Mouse (Mus musculus): ENCODE measurements around the gene Tmem210.

The Tmem210 gene

GRCm38 (mm10) chr2:25297093-25297492 is 9.1 kb downstream of the Tmem210 start:
- DNase-seq = peak; percentile 67

GRCm38 (mm10) chr2:25298046-25298445 is 10.1 kb downstream of the Tmem210 start:
- peak; percentile 80 for DNase-seq

- no peak for DNase-seq
Observed at GRCm38 (mm10) chr2:25303452-25303851, 15.5 kb downstream of the Tmem210 start.

- DNase-seq = peak; percentile 89
Observed at GRCm38 (mm10) chr2:25303931-25304656, 16.1 kb downstream of the Tmem210 start.

GRCm38 (mm10) chr2:25304657-25305541 is 17.0 kb downstream of the Tmem210 start:
- DNase-seq = peak; percentile 56

- no peak for DNase-seq
Observed at GRCm38 (mm10) chr2:25305587-25306359, 17.8 kb downstream of the Tmem210 start.

- peak; percentile 59 for DNase-seq
Observed at GRCm38 (mm10) chr2:25310180-25310579, 22.2 kb downstream of the Tmem210 start.

- DNase-seq = peak; percentile 63
Observed at GRCm38 (mm10) chr2:25310969-25311368, 23.0 kb downstream of the Tmem210 start.

GRCm38 (mm10) chr2:25311491-25311891 is 23.5 kb downstream of the Tmem210 start:
- peak; percentile 17 for DNase-seq

- DNase-seq = peak; percentile 83
Observed at GRCm38 (mm10) chr2:25318119-25318966, 30.4 kb downstream of the Tmem210 start.

GRCm38 (mm10) chr2:25318971-25319773 is 31.2 kb downstream of the Tmem210 start, which contains the start of gene Grin1:
Gene Grin1, minus strand, starts transcription at chr2:25319187.
- DNase-seq = peak; percentile 91

- DNase-seq = no peak
Observed at GRCm38 (mm10) chr2:25320084-25320483, 32.1 kb downstream of the Tmem210 start.

- no peak for DNase-seq
Observed at GRCm38 (mm10) chr2:25326036-25326435, 38.1 kb downstream of the Tmem210 start.

- DNase-seq = no peak
Observed at GRCm38 (mm10) chr2:25328440-25328839, 40.5 kb downstream of the Tmem210 start.

- no peak for DNase-seq
Observed at GRCm38 (mm10) chr2:25331470-25331869, 43.5 kb downstream of the Tmem210 start.

- peak; percentile 99 for DNase-seq
Observed at GRCm38 (mm10) chr2:25332286-25333160, 44.6 kb downstream of the Tmem210 start, which contains the start of gene Man1b1. Gene Man1b1, plus strand, starts transcription at chr2:25332338.

- no peak for DNase-seq
Observed at GRCm38 (mm10) chr2:25333569-25333968, 45.6 kb downstream of the Tmem210 start.

GRCm38 (mm10) chr2:25338303-25338702 is 50.4 kb downstream of the Tmem210 start:
- DNase-seq = no peak
